Mouse (Mus musculus) spleen, adult 2 months (tissue): ENCODE measurements around the gene Prpsap1. TPM values are rescaled to one million over a fixed set of nuclear protein-coding genes. Genes with fewer than 3 reads are reported as not detected.

Source experiments
- DNase-seq, 2 experiments: peaks; one replicate each; pipeline versions ENCODE4 v3.0.0 to v3.0.0-alpha.2; 2012 to 2021; ENCODE audit warnings: low spot score in 2 of 2, low read depth in 1 of 2
- H3K27ac ChIP-seq: fragments of 200-500 bp; 2 replicates; pipeline ENCODE4 v1.5.1; 2012; ENCODE audit warnings: low read length, inconsistent platforms; ENCODE audit not compliant: insufficient read depth
- H3K27me3 ChIP-seq: fragments of 200-500 bp; 2 replicates; pipeline ENCODE4 v1.6.1; 2012; ENCODE audit warnings: mild to moderate bottlenecking, moderate library complexity, low read length, inconsistent platforms; ENCODE audit not compliant: control insufficient read depth, insufficient read depth
- H3K36me3 ChIP-seq: fragments of 200-500 bp; 2 replicates; pipeline ENCODE4 v1.6.1; 2012; ENCODE audit warnings: mild to moderate bottlenecking, low read length, inconsistent platforms; ENCODE audit not compliant: control insufficient read depth, insufficient read depth
- H3K4me1 ChIP-seq: fragments of 200-500 bp; 2 replicates; pipeline ENCODE4 v1.6.1; 2011; ENCODE audit warnings: inconsistent platforms; ENCODE audit not compliant: control insufficient read depth, insufficient read depth, insufficient read length
- H3K4me3 ChIP-seq: fragments of 200-500 bp; 2 replicates; pipeline ENCODE4 v1.5.1; 2011; ENCODE audit warnings: mild to moderate bottlenecking, inconsistent platforms; ENCODE audit not compliant: insufficient read depth, insufficient read length; ENCODE audit errors: extremely low read depth
- CTCF ChIP-seq: fragments of 200-500 bp; IDR thresholded peaks from 2 replicates; pipeline ENCODE4 v1.5.1; 2011; ENCODE audit warnings: mild to moderate bottlenecking, inconsistent platforms; ENCODE audit not compliant: insufficient read depth, insufficient read length, insufficient replicate concordance; ENCODE audit errors: extremely low read depth
- POLR2A ChIP-seq: fragments of 200-500 bp; IDR thresholded peaks from 2 replicates; pipeline ENCODE4 v1.6.1; 2011; ENCODE audit warnings: low read depth, low read length, inconsistent platforms
- WGBS: fragments of 180-500 bp; shearing (Covaris S2); methylation state at CpG from one replicate; pipeline ENCODE4 v1.1.7; 2018; 5-methylcytosine and 5-hydroxymethylcytosine counted together
- polyA plus RNA-seq: library from polyadenylated mRNA; depleted of rRNA; stranded (reverse); fragments of >200 nt; gene quantifications from 2 replicates; pipeline ENCODE4 v1.2.3, GENCODE M21; 2012

Gene Prpsap1
- polyA plus RNA-seq, 1 experiment = 62.1 TPM

DNA sequence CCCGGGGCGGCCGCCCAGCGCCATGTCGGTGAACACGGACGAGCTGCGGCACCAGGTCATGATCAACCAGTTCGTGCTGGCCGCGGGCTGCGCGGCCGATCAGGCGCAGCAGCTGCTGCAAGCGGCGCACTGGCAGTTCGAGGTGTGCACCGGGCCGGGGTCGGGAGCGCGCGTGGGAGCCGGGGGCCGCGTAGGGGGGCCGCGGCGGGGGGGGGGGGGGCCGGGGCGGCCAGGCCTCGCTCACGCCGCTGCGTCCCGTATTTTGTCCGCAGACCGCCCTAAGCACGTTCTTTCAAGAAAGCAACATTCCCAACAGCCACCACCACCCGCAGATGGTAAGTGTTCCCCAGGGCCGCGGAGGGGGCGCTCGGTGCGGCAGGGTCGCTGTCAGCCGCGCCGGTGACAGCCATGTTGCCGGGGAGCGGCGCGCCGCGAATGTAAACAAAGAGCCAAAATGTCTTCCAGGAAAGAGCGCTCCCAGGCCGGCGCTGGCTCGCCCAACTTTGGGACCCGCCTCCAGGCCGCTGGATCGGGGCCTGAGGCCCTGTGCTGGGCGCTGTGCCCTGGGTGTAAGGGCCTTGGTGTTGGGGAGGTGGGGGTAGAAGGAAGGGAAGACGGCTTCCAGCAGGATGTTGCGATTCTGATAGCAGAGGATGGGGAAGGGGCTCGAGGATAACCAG lies 59.6 kb downstream of the Prpsap1 start:
- peak overlapping the region; percentile 91 for H3K27ac ChIP-seq
- DNase-seq = peak in 1 of 2 experiments; percentile 39
- H3K4me3 ChIP-seq = peak overlapping the region; percentile 92
- peaks cover 28% of the 10 kb centered on the region; the same call in 1 of the 2 replicates for H3K4me1 ChIP-seq
- no peaks in the 10 kb centered on the region for H3K27me3 ChIP-seq
- TF ChIP-seq CTCF (no peak), POLR2A (no peak)
- peaks cover 10% of the 10 kb centered on the region for H3K36me3 ChIP-seq
- WGBS = under 1% methylated on average over 36 of the region's 67 CpGs

DNA sequence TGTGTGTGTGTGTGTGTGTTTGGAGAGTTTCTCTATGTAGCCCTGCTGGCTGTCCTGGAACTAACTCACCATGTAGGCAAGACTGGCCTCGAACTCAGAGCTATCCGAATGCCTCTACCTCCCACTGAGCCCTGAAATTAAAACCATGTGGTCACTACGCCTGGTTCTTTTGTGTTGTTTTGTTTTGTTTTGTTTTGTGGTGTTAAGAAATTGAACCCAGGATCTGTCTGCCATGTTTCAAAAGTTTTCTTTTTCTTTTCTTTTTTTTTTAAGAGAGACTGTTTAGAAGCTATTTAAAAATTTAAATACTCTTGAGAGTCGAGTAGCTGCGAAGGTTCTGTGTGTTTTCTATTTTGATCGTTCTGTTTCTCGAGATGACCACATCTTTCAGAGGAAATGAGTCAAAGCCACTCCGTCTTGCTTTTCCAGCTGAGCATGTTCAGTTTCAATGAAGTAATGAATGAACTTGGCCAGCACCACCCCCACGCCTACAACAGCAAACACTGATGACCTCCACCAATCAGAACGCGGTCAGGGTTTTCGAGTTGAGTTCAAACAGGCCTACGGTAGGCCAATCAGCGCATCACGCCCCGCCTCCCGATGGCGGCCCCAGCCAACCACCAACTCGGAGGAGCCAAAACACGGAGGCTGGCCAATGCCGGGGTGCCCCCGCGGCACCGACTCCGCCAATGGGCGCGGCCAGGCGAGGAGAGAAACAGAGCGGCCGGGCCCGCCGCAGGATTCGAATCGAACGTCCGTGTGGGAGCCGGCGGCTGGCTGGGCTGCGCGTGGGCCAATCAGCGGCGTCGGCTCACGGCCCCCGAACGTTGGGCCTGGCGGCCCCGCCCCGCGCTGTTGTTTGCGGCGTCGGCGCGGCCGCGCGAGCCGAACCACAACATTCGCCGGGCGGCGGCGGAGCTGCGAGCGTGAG lies 60.4 kb downstream of the Prpsap1 start, which contains the start of gene Ubald2:
Gene Ubald2, plus strand, starts transcription at position 739 of the 931 bp plus-strand sequence.
- 3% methylated on average over 66 of the region's 66 CpGs for WGBS
- H3K4me3 ChIP-seq = peak within 1 kb of the TSS; percentile 92
- no peak for TF ChIP-seq CTCF
- peak; percentile 34; the same call in 1 of the 2 replicates for TF ChIP-seq POLR2A
- H3K4me1 ChIP-seq = peaks cover 30% of the 10 kb centered on the region; the same call in 1 of the 2 replicates
- H3K27me3 ChIP-seq = no peaks in the 10 kb centered on the region
- H3K36me3 ChIP-seq = peaks cover 9% of the 10 kb centered on the region
- H3K27ac ChIP-seq = peak within 1 kb of the TSS; percentile 91
- peak; percentile 99 for DNase-seq

GRCm38 (mm10) chr11:116432593-116433355 lies 61.2 kb downstream of the Prpsap1 start:
- Histone ChIP-seq H3K27me3 (no peaks in the 10 kb centered on the region), H3K4me1 (peaks cover 30% of the 10 kb centered on the region; the same call in 1 of the 2 replicates), H3K4me3 (no peak overlapping the region), H3K27ac (peak overlapping the region; percentile 37; the same call in 1 of the 2 replicates), H3K36me3 (peaks cover 9% of the 10 kb centered on the region)
- TF ChIP-seq CTCF (no peak), POLR2A (no peak)
- WGBS = 66% methylated on average over 8 of the region's 8 CpGs
- no peak for DNase-seq

GRCm38 (mm10) chr11:116432127-116432526 lies 61.9 kb downstream of the Prpsap1 start:
- Histone ChIP-seq H3K36me3 (peaks cover 2% of the 10 kb centered on the region), H3K4me3 (no peak overlapping the region), H3K27me3 (no peaks in the 10 kb centered on the region), H3K27ac (no peak overlapping the region), H3K4me1 (peaks cover 30% of the 10 kb centered on the region; the same call in 1 of the 2 replicates)
- no peak for TF ChIP-seq CTCF
- TF ChIP-seq POLR2A = no peak
- WGBS = 87% methylated on average over 6 of the region's 6 CpGs
- DNase-seq = no peak

- no peak overlapping the region for H3K27ac ChIP-seq
- no peak for DNase-seq
- H3K36me3 ChIP-seq = peaks cover under 1% of the 10 kb centered on the region
- no peaks in the 10 kb centered on the region for H3K27me3 ChIP-seq
- no peak overlapping the region for H3K4me3 ChIP-seq
- 86% methylated on average over 11 of the region's 11 CpGs for WGBS
- TF ChIP-seq POLR2A (no peak), CTCF (no peak)
- H3K4me1 ChIP-seq = peaks cover 26% of the 10 kb centered on the region; the same call in 1 of the 2 replicates
Measured at GRCm38 (mm10) chr11:116431428-116432077, 62.4 kb downstream of the Prpsap1 start.

DNA sequence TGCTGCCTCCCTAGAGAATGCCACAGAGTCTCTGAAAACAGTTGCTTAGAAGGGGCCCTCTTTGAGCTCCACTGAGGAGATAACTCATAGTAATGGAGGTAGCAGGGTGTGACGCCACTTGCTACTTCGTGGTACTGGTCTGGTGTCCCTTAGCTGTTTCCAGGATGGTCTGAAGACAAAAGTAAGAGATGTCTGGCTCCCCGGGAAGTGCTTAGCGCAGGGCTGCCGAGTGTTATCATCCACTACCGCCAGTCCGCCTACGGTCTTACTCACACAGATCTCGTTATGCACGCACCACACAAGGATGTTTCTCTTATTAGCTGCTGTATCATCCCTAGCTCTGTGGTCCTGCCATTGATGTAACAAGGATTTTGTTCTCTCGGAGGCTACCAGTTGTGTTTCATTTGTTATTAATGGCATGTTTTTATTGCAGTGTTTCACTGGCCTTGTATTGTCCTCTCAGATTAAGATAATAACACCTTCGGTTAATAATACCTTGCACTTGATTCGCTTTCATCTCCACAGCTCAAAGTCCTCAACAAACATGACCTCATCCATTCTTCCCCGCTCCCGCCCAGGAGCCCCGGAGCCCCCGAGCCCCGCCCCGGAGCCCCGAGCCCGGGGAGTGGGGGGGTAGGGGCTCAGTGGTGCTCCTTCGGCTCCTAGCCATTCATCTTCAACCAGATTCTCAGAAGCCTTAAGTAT lies 63.1 kb downstream of the Prpsap1 start:
- peaks cover 21% of the 10 kb centered on the region; the same call in 1 of the 2 replicates for H3K4me1 ChIP-seq
- WGBS = 82% methylated on average over 22 of the region's 22 CpGs

More for the DNA sequence above, 63.1 kb downstream of the Prpsap1 start:
- H3K36me3 ChIP-seq = no peaks in the 10 kb centered on the region
- H3K27me3 ChIP-seq = no peaks in the 10 kb centered on the region
- TF ChIP-seq POLR2A = no peak
- no peak for TF ChIP-seq CTCF
- no peak overlapping the region for H3K27ac ChIP-seq
- H3K4me3 ChIP-seq = no peak overlapping the region
- no peak for DNase-seq
